Mouse (Mus musculus) MEL (cell line): ENCODE measurements around the gene Dap. TPM values are rescaled to one million over a fixed set of nuclear protein-coding genes. Genes with fewer than 3 reads are reported as not detected.

Source experiments
- DNase-seq: peaks from one replicate; pipeline ENCODE4 v3.0.0; 2011; ENCODE audit warnings: low read depth, low spot score
- H3K27ac ChIP-seq: 2 replicates; pipeline ENCODE4 v1.5.1; 2012; ENCODE audit warnings: low read depth, mild to moderate bottlenecking, control low read depth, low read length, moderate library complexity; ENCODE audit not compliant: control insufficient read depth
- H3K27me3 ChIP-seq, 2 experiments: fragments of 150-350 bp in 1 of 2; sonication (generic) in 1 of 2; 2 replicates each; pipeline ENCODE4 v1.6.1; 2012; ENCODE audit warnings: low read length in 2 of 2, mild to moderate bottlenecking in 2 of 2, improper control_type of control experiment in 1 of 2, moderate library complexity in 1 of 2; ENCODE audit not compliant: insufficient read depth in 2 of 2, control insufficient read depth in 1 of 2
- H3K36me3 ChIP-seq, 2 experiments: 2 replicates each; pipeline ENCODE4 v1.6.1; 2012 to 2014; ENCODE audit warnings: low read length in 2 of 2, improper control_type of control experiment in 1 of 2, inconsistent platforms in 1 of 2, mild to moderate bottlenecking in 1 of 2; ENCODE audit not compliant: insufficient read depth in 2 of 2, control insufficient read depth in 1 of 2
- H3K4me1 ChIP-seq, 2 experiments: fragments of 150-350 bp in 1 of 2; sonication (generic) in 1 of 2; 2 replicates each; pipeline ENCODE4 v1.6.1; 2012; ENCODE audit warnings: low read length in 2 of 2, improper control_type of control experiment in 1 of 2, mild to moderate bottlenecking in 1 of 2; ENCODE audit not compliant: insufficient read depth in 2 of 2, control insufficient read depth in 1 of 2
- H3K4me3 ChIP-seq, 2 experiments: fragments of 150-350 bp in 1 of 2; sonication (generic) in 1 of 2; 2 replicates each; pipeline ENCODE4 v1.5.1; 2012; ENCODE audit warnings: low read depth in 2 of 2, low read length in 2 of 2, mild to moderate bottlenecking in 2 of 2, moderate library complexity in 2 of 2, control low read depth in 1 of 2, improper control_type of control experiment in 1 of 2; ENCODE audit not compliant: control insufficient read depth in 1 of 2, insufficient read depth in 1 of 2
- H3K79me2 ChIP-seq: 2 replicates; pipeline ENCODE4 v1.6.1; 2012; ENCODE audit warnings: mild to moderate bottlenecking, low read length, moderate library complexity; ENCODE audit not compliant: control insufficient read depth, poor library complexity, insufficient read depth
- H3K9ac ChIP-seq: 2 replicates; pipeline ENCODE4 v1.6.1; 2012; ENCODE audit warnings: low read depth, mild to moderate bottlenecking, control low read depth, low read length, moderate library complexity; ENCODE audit not compliant: control insufficient read depth, poor library complexity, severe bottlenecking
- H3K9me3 ChIP-seq: fragments of 150-350 bp; sonication (generic); replicated peaks from 2 replicates; pipeline ENCODE4 v1.6.1; 2012; ENCODE audit warnings: mild to moderate bottlenecking, low read length, improper control_type of control experiment, moderate library complexity; ENCODE audit not compliant: insufficient read depth
- BHLHE40 ChIP-seq: IDR thresholded peaks from 2 replicates; pipeline ENCODE4 v1.6.1; 2012; ENCODE audit warnings: low read depth, mild to moderate bottlenecking, inconsistent platforms, low read length, improper control_type of control experiment, borderline replicate concordance
- ELF1 ChIP-seq: IDR thresholded peaks from 2 replicates; pipeline ENCODE4 v1.6.1; 2014; ENCODE audit warnings: low read depth, mild to moderate bottlenecking, inconsistent platforms, low read length, improper control_type of control experiment, moderate library complexity
- EP300 ChIP-seq, 2 experiments: IDR thresholded peaks; 2 replicates each; pipeline ENCODE4 v1.6.1; 2011; ENCODE audit warnings: improper control_type of control experiment in 2 of 2, low read length in 2 of 2, low read depth in 1 of 2, mild to moderate bottlenecking in 1 of 2
- ETS1 ChIP-seq: IDR thresholded peaks from 2 replicates; pipeline ENCODE4 v1.6.1; 2012; ENCODE audit warnings: low read depth, mild to moderate bottlenecking, inconsistent platforms, low read length, improper control_type of control experiment, moderate library complexity
- GATA1 ChIP-seq: IDR thresholded peaks from 2 replicates; pipeline ENCODE4 v1.6.1; 2011; ENCODE audit warnings: low read depth, low read length, improper control_type of control experiment
- HCFC1 ChIP-seq: IDR thresholded peaks from 2 replicates; pipeline ENCODE4 v1.6.1; 2012; ENCODE audit warnings: low read depth, mild to moderate bottlenecking, inconsistent platforms, low read length, improper control_type of control experiment, moderate library complexity
- KAT2A ChIP-seq: conservative IDR thresholded peaks from 2 replicates; pipeline ENCODE4 v1.6.1; 2012; ENCODE audit warnings: low read depth, low read length, improper control_type of control experiment, inconsistent platforms
- MAFK ChIP-seq: IDR thresholded peaks from 2 replicates; pipeline ENCODE4 v1.6.1; 2011; ENCODE audit warnings: low read depth, mild to moderate bottlenecking, low read length, improper control_type of control experiment, borderline replicate concordance
- MXI1 ChIP-seq: IDR thresholded peaks from 2 replicates; pipeline ENCODE4 v1.6.1; 2011; ENCODE audit warnings: mild to moderate bottlenecking, low read depth, low read length, improper control_type of control experiment
- MYC ChIP-seq: IDR thresholded peaks from 2 replicates; pipeline ENCODE4 v1.6.1; 2011; ENCODE audit warnings: low read depth, mild to moderate bottlenecking, low read length, improper control_type of control experiment, moderate library complexity
- NELFE ChIP-seq: IDR thresholded peaks from 2 replicates; pipeline ENCODE4 v1.6.1; 2011; ENCODE audit warnings: low read depth, low read length, improper control_type of control experiment
- NRF1 ChIP-seq: IDR thresholded peaks from 2 replicates; pipeline ENCODE4 v1.6.1; 2014; ENCODE audit warnings: low read depth, mild to moderate bottlenecking, inconsistent platforms, low read length, improper control_type of control experiment, moderate library complexity; ENCODE audit not compliant: poor library complexity, insufficient read depth, severe bottlenecking
- RAD21 ChIP-seq: IDR thresholded peaks from 2 replicates; pipeline ENCODE4 v1.6.1; 2011; ENCODE audit warnings: mild to moderate bottlenecking, low read depth, low read length, improper control_type of control experiment
- RCOR1 ChIP-seq: IDR thresholded peaks from 2 replicates; pipeline ENCODE4 v1.6.1; 2012; ENCODE audit warnings: low read depth, mild to moderate bottlenecking, inconsistent platforms, low read length, improper control_type of control experiment
- SIN3A ChIP-seq: IDR thresholded peaks from 2 replicates; pipeline ENCODE4 v1.6.1; 2012; ENCODE audit warnings: low read length, improper control_type of control experiment, inconsistent platforms
- TAL1 ChIP-seq: IDR thresholded peaks from 2 replicates; pipeline ENCODE4 v1.6.1; 2012; ENCODE audit warnings: mild to moderate bottlenecking, inconsistent platforms, low read length, moderate library complexity, mixed read lengths
- TCF12 ChIP-seq: IDR thresholded peaks from 2 replicates; pipeline ENCODE4 v1.6.1; 2014; ENCODE audit warnings: low read depth, mild to moderate bottlenecking, inconsistent platforms, low read length, improper control_type of control experiment, moderate library complexity
- UBTF ChIP-seq: IDR thresholded peaks from 2 replicates; pipeline ENCODE4 v1.6.1; 2012; ENCODE audit warnings: low read depth, mild to moderate bottlenecking, inconsistent platforms, low read length, improper control_type of control experiment, moderate library complexity, borderline replicate concordance; ENCODE audit not compliant: insufficient read depth
- USF1 ChIP-seq: IDR thresholded peaks from 2 replicates; pipeline ENCODE4 v1.6.1; 2014; ENCODE audit warnings: low read depth, mild to moderate bottlenecking, inconsistent platforms, low read length, improper control_type of control experiment, moderate library complexity
- USF2 ChIP-seq, 2 experiments: IDR thresholded peaks; 2 replicates each; pipeline ENCODE4 v1.6.1; 2011 to 2012; ENCODE audit warnings: improper control_type of control experiment in 2 of 2, low read length in 2 of 2, borderline replicate concordance in 1 of 2, inconsistent platforms in 1 of 2, low read depth in 1 of 2, mild to moderate bottlenecking in 1 of 2; ENCODE audit not compliant: insufficient read depth in 1 of 2
- ZC3H11A ChIP-seq: IDR thresholded peaks from 2 replicates; pipeline ENCODE4 v1.6.1; 2012; ENCODE audit warnings: low read depth, mild to moderate bottlenecking, inconsistent platforms, low read length, improper control_type of control experiment
- ZKSCAN1 ChIP-seq: IDR thresholded peaks from 2 replicates; pipeline ENCODE4 v1.6.1; 2012; ENCODE audit warnings: low read depth, mild to moderate bottlenecking, inconsistent platforms, low read length, improper control_type of control experiment, moderate library complexity
- ZMIZ1 ChIP-seq: IDR thresholded peaks from 2 replicates; pipeline ENCODE4 v1.6.1; 2012; ENCODE audit warnings: low read depth, mild to moderate bottlenecking, inconsistent platforms, low read length, improper control_type of control experiment, moderate library complexity
- ZNF384 ChIP-seq: IDR thresholded peaks from 2 replicates; pipeline ENCODE4 v1.6.1; 2012; ENCODE audit warnings: low read depth, mild to moderate bottlenecking, inconsistent platforms, low read length, improper control_type of control experiment
- polyA plus RNA-seq, 2 experiments: library from polyadenylated mRNA; stranded (reverse) in 1 of 2; unstranded in 1 of 2; fragments of >175 nt in 1 of 2; fragments of >200 nt in 1 of 2; gene quantifications; 2 replicates each; pipeline versions ENCODE4 v1.2.1 to v1.2.4; 2012; ENCODE audit warnings: low replicate concordance in 2 of 2, low read depth in 1 of 2; ENCODE audit not compliant: insufficient read length in 2 of 2, insufficient read depth in 1 of 2, missing spikeins in 1 of 2
- total RNA-seq: library from RNA; depleted of rRNA; stranded (reverse); fragments of 300-350 nt; gene quantifications from 2 replicates; pipeline ENCODE4 v1.2.3, GENCODE M21; 2012

Gene Dap
- total and polyA plus RNA-seq, 3 experiments = 17.8 to 72.6 TPM; not detected in 1

DNA sequence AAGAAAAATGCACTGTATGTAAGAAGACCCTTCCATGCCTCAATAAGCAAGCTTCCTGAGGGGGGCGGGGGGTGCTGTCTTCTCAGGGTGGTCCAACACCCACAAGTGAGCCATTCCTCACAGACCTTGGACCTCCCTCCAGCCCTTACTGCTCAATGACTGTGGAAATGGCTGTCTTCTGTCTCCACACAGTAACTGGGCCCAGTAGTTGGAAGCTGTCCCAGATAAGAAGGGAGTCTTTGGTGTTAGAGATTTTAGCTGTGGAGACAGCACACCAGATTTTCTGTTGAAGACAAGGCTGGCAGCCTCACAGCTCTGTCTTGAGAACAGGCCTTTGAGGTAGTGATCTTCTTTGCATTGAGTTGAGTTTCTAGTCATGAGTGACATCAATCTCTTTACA, 33.2 kb downstream of the Dap start:
- no peaks in the 10 kb centered on the region for H3K79me2 ChIP-seq
- no peaks in the 10 kb centered on the region for H3K9me3 ChIP-seq
- H3K4me3 ChIP-seq = no peak overlapping the region
- TF ChIP-seq NRF1 (no peak), RAD21 (no peak), ELF1 (no peak), USF1 (no peak), USF2 (IDR thresholded peaks at IDR 0.05; ENCODE audit: borderline replicate concordance in 1 of 2, insufficient read depth in 1 of 2, low read depth in 1 of 2, low read length in 2 of 2) (no peak), NELFE (no peak), ETS1 (no peak), HCFC1 (no peak), RCOR1 (no peak), ZNF384 (no peak), UBTF (no peak), TCF12 (no peak), BHLHE40 (no peak), TAL1 (no peak), ZC3H11A (no peak), EP300 (IDR thresholded peaks at IDR 0.05; ENCODE audit: low read depth in 1 of 2, low read length in 2 of 2) (no peak)
- no peaks in the 10 kb centered on the region for H3K27me3 ChIP-seq
- H3K36me3 ChIP-seq = no peaks in the 10 kb centered on the region
- no peak for DNase-seq
- H3K9ac ChIP-seq = no peak overlapping the region
- no peaks in the 10 kb centered on the region for H3K4me1 ChIP-seq
- H3K27ac ChIP-seq = no peak overlapping the region

DNA sequence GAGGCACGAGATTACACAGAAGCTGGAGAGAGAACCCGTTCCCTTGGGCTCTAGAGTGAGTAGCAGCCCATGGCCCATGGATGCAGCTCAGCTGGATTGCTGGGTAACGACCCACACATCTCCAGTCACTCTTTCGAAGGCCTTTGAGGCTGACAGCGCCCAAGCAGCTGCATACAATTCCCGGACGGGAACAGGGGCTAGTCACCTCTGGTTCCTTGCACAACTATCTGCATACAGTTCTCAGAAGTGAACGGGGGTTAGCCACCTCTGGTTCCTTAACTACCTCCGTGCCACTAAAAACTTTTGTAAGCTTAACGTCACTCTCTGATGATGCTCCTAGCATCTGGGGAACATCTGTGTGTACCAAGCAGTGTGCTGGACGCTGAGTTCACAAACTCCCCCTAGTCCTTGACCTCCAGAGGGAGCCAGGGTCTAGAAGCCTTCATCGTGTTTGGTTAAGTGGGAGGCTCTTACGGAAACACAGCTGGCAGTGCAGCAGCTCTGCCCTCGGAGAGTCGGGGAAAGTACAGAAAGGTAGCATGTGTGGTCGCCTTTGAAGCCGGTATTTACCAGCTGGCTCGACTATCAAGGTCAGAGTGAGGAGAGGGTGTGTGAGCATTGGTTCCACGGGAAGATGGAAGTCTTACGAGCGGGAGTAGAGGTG, 34.0 kb downstream of the Dap start:
- H3K27ac ChIP-seq = no peak overlapping the region
- H3K27me3 ChIP-seq = no peaks in the 10 kb centered on the region
- no peak overlapping the region for H3K9ac ChIP-seq
- H3K4me3 ChIP-seq = no peak overlapping the region
- DNase-seq = no peak
- TF ChIP-seq KAT2A = no peak
- no peak for TF ChIP-seq ZMIZ1
- no peak for TF ChIP-seq USF1
- no peak for TF ChIP-seq ZKSCAN1
- TF ChIP-seq ZNF384 = no peak
- no peak for TF ChIP-seq UBTF
- TF ChIP-seq MXI1 = no peak
- TF ChIP-seq SIN3A = no peak
- no peak for TF ChIP-seq USF2 (IDR thresholded peaks at IDR 0.05; ENCODE audit: borderline replicate concordance in 1 of 2, insufficient read depth in 1 of 2, low read depth in 1 of 2, low read length in 2 of 2)
- TF ChIP-seq RAD21 = no peak
- no peak for TF ChIP-seq MAFK
- no peak for TF ChIP-seq TAL1
- no peak for TF ChIP-seq GATA1
- TF ChIP-seq NRF1 = no peak
- no peak for TF ChIP-seq MYC
- TF ChIP-seq ETS1 = no peak
- TF ChIP-seq, all 39 proteins: peak for 0
- no peaks in the 10 kb centered on the region for H3K36me3 ChIP-seq
- H3K9me3 ChIP-seq = no peaks in the 10 kb centered on the region
- H3K79me2 ChIP-seq = no peaks in the 10 kb centered on the region
- no peaks in the 10 kb centered on the region for H3K4me1 ChIP-seq
